Mouse (Mus musculus): ENCODE data around the gene Ccdc152.

DNA sequence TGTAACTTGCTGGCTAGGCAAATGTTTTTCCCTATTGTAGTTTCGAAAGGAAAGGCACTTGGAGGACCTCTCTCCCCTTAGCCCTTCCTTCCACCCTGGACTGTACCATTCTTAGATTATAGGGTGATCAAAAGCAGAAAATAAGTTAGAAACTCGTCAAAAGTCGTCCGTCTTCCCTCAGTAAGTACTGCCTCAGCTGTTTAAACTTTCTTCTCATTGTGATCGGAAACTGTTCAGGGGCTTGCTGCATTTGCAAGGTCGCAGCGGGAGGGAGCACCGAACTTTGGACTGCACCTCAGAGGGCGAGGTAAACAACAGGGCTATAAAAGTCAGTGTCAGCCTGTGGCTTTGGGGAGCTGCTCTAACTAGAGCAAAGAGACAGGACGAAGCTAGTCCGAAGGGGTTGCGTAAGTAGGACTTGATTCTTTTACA, 32.7 kb downstream of the Ccdc152 start:
- TF ChIP-seq CTCF (IDR thresholded peaks at IDR 0.05; ENCODE audit: low read depth, low read length): no peak
- peak; percentile 97; the same call in 1 of the 2 replicates for TF ChIP-seq POLR2A (IDR thresholded peaks at IDR 0.05; ENCODE audit: extremely low read depth, insufficient read depth, low read length)
